Mouse (Mus musculus): ENCODE data around the gene Slc2a10.
A peak's percentile ranks its signal among the peaks of the same experiment; 100 is the strongest.
"Not testable (repeated sequence)": the region's sequence is repeated elsewhere in the genome, so short reads cannot be mapped to it uniquely, and the experiment has no call there.

Slc2a10 gene

DNA sequence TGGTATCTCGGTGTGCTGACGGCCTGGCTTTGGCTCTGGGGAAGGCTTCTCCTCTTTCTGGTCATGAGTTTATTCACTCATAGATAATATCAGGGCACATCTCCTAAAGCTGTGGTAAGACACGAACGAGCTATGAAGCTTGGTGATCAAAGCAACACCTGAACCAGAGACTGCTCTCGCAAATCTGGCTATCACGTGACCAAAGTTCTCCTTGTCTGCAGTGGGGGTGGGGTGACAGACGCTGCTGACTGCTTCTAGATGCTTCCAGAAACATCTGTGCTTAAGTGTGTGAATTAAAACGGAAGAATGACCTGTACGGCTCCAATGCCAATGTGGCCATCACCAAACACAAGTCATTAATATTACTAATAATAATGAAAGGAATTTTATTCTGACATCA is 6.1 kb downstream of the Slc2a10 start:
- DNase-seq (ENCODE audit: low spot score) = no peak

DNA sequence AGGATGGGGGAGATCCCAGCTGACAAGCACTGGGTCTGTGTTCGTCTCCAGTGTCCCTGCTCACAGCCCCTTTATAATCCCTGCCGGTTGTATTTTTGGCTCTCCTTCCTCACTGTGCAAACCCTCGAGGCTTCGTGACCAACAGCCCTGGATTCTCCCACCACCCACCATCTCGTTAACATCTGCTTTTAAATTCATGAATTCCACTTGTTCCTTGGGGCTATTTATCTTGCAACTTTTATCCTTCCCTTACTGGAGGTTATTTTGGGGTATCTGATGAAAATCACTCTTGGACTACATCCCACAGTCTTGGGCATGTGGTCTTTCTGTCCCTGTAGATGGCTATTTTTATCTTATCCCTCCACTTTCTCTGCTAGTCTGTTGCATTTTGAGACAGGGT is 6.9 kb downstream of the Slc2a10 start:
- DNase-seq (ENCODE audit: low spot score) = no peak

DNA sequence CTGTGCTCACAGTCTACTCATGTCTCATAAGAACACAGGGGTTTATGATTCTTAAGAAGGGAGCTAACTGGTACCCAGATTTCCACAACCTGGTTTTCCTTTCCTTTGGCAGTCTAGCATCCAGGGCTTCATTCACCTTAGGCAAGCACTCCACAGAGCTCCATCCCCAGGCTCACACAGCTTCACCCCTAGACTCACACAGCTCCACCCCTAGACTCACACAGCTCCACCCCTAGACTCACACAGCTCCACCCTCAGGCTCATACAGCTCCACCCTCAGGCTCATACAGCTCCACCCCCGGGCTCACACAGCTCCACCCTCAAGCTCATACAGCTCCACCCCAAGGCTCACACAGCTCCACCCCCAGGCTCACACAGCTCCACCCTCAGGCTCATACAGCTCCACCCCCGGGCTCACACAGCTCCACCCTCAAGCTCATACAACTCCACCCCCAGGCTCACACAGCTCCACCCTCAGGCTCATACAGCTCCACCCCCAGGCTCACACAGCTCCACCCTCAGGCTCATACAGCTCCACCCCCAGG is 7.4 kb downstream of the Slc2a10 start:
- DNase-seq (ENCODE audit: low spot score) = not testable (repeated sequence)

DNA sequence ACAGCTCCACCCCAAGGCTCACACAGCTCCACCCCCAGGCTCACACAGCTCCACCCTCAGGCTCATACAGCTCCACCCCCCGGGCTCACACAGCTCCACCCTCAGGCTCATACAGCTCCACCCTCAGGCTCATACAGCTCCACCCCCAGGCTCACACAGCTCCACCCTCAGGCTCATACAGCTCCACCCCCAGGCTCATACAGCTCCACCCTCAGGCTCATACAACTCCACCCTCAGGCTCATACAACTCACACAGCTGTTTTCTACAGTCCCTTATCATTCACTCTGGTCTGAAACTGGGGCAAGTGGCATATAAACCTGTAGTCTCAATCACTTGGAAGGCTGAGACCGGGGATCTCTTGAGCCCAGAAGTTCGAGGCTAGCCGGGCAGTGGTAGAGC is 7.9 kb downstream of the Slc2a10 start:
- DNase-seq (ENCODE audit: low spot score) = not testable (repeated sequence)

DNA sequence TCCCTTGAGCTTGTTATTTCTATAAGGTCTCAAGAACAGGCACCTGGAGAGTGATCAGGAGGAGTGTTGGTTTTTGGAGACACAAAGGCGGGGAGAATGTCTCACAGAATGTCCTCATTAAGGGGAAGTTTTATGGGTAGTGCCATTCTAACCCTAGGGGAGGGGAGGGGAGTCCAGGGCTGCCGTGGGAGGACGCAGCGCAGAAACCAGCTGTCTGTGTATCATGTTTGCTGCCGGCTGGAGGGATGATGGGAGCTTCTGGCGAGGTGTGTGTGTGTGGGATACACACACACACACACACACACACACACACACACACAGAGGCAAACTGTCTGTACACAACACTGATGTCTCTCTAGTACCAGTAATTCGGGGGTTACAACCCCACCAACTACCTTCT is 8.8 kb downstream of the Slc2a10 start:
- no peak for DNase-seq (ENCODE audit: low spot score)

DNA sequence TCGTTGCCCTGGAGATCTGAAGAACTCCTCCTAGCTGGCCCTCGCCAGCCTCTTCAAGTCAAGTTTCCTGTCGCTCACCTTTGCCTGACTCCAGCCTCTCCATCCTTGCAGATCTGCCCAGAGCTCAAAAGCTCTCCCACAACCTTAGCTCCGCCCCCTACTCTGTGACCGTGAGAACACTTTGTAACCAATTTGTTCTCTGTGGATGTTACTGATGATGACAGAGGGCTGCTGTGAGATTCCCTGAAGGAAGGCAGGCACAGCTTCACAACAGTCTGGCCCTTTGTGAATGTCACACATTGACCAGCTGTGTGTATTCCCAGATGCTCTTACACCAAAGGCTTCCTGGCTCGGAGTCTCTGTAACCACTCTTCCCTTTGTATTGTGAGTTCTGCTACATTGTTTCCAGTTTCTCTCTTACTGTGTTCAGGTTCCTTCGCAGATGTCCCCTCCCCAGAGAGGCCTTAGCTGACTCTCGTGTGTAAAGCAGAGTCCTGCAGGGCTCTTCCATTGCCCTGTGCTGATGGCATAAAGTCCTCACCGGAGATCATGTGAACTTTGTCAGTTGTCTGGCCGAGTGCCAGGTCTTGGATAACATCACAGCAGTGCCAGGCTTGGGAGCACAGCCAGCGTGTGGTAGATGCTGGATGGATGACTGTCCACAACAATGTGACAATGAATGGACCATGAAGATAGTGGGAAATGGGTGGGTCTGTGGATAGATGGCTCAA is 9.4 kb downstream of the Slc2a10 start:
- DNase-seq (ENCODE audit: low spot score) = peak; percentile 72

DNA sequence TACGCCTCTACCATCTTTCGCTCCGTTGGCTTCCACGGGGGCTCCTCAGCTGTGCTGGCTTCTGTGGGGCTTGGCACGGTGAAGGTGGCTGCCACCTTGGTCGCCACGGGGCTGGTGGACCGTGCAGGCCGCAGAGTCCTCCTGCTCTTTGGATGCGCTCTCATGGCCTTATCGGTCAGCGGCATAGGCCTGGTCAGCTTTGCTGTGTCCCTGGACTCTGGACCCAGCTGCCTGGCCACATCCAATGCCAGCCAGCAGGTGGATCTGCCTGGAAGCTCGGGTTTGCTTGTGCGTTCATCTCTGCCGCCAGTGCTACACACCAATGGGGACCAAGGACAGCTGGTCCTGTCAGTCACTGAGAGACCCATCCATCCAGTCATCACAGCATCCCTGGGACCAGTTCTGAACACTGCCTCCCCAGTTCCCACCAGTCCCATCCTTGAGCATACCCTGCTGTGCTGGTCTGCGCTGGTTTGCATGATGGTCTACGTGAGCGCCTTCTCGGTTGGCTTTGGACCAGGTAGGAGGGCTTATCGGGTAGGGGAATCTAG is 11.7 kb downstream of the Slc2a10 start:
- DNase-seq (ENCODE audit: low spot score) = no peak

DNA sequence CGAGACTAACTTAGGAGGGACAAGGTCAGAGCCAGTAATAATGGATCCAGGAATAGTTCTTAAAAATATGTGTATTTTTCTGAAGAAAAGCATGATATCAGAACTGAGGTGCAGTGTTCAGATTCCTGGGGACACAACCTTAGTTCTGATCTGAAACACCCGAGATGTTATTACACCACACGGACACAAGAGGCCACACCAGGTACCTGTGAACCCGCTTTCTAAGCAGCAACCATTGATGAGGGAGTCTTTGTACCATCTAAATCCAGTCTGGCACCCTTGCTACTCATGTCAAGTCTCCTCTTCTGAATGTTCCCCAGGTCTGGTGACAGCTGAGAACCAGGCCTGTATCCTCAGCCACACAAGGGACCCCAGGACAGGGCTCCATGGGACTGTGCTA is 22.0 kb downstream of the Slc2a10 start:
- no peak for DNase-seq (ENCODE audit: low spot score)

DNA sequence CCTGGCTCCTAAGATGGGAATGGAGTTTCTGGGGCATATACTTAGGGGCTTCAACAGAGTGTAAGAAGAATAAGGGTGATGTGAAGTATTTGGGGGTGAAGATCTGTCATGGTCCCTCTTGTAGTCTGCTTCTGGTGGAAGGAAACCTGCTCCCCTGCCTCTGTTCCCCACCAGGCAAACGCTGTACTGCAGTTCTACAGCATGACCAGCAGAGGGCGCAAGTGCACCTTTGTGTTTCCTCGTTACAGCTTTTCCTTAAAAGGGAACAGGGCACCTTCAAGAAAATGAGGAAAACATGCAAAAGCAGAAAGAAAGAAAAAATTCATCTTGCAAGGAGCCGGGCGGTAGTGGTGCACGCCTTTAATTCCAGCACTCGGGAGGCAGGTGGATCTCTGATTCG is 25.5 kb downstream of the Slc2a10 start:
- DNase-seq (ENCODE audit: low spot score) = peak; percentile 56

DNA sequence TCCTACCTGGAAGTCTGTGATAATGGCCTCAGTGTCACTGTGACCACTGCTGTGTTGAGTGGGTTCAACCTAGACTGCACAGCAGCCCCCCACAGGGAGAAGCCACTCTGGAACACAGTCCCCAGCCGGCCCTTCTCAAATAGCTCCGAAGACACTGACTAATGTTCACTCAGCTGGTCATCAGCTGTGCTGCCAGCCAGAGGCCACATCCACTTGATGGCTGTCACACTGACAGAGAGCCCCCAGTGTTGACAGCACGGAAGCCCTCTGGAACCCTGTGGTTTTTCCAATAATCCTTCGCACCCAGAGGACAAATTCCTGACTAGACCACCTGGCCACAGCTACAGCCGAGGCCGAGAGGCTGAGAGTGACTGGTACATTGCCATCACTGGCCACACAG is 30.2 kb downstream of the Slc2a10 start:
- no peak for DNase-seq (ENCODE audit: low spot score)

DNA sequence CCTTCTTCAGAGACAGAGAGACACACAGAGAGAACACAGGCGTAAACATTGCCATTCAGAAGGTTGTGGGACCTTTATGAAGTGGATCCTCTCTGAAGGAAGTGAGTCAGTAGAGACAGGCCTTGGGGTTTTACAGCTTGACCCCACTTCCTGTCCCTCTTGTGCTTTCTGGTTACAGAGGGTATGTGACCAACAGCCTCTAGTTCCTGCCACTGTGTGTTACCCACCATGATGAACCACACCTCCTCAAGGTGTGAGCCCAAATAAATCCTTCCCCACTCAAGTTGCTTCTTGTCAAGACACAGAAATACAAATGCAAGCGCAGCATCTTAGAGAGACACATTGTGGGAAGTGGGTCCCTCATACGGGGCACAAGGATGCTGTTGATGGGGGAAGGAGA is 37.4 kb downstream of the Slc2a10 start:
- no peak for DNase-seq (ENCODE audit: low spot score)

DNA sequence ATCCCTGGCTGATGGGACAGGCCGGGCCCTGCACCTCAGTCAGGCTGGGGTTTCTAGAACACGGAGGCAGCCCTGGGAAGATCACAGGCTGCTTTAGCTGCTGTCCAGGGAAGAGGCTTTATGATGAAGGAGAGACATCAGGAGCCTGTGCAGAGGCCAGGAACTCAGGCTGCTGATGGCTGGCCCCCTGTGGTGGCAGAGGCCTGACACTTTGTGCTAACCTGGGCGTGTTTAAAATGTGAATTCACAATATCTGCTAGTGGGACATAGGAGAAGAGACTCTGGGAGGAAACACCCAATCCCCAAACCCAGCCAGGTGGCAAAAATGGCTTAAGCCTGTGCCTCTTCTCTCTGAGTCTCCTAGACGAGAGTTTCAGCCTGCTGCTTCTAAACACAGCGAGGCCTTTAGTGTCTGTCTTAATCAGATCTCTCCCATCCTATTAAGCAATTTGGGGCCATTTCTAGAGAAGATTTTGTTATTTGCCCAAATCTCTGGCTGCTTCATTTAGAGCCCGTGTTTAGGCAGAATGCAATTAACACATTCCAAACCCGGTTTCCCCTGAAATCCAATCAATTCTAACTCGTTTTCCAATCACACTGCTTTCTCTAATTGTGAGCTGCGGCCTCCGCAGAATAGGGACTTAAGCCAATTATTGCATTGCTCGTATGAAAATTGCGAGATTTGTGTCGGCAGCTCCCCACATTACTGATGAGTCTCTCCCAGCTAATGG is 39.5 kb downstream of the Slc2a10 start:
- DNase-seq (ENCODE audit: low spot score) = no peak

DNA sequence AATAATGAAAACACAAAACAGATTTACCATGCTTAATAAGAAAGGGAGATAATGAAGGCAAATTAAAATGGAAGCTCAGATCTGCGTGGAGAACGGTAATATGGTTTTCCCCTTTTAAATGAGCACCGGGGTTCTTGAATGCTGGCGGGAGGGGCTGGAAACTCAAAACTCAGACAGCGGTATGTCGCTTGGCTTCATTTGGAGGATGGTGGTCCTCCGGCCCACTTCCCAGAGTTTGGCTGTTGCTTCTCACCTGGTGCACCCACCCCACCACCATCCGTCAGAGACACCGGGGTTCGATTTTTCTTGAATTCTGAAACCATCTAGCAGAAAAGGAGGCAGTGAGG is 40.1 kb downstream of the Slc2a10 start:
- no peak for DNase-seq (ENCODE audit: low spot score)

DNA sequence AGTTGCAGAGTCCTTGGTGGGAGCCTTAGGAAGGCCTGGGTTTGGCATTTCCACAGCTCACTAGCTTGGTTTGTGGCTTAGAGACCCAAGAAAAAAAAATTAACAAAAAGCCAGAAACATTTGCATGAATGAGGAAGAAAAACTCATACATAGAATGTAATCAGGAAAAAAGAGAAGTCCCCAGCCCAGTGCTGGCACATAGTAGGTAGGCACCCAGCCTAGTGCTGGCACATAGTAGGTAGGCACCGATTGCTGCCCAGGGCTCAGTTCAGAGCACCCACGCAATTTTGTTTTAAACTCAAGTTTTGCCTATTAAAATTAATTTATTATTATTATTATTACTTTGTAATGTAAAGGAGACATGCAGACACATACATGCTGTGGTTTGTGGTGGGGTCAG is 42.1 kb downstream of the Slc2a10 start:
- DNase-seq (ENCODE audit: low spot score) = no peak

DNA sequence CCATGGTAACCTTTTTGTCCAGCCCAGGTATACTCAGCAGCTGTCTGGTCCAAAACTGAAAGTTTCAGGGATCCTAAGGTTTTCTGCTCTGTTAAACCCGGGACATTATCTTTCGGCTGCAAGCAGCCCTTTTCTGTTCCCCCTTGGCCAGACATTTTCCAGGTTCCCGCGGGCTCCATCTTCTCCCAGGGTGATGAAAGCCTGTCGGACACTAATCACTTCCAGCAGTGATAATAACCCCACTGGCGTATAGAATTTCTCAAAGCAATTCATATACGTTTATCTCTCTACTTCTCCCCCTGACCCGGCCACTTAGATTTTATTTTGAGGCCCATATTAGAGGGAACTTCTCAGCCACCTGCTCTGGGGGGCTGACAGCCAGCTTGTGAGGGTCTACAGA is 42.8 kb downstream of the Slc2a10 start:
- DNase-seq (ENCODE audit: low spot score) = no peak

DNA sequence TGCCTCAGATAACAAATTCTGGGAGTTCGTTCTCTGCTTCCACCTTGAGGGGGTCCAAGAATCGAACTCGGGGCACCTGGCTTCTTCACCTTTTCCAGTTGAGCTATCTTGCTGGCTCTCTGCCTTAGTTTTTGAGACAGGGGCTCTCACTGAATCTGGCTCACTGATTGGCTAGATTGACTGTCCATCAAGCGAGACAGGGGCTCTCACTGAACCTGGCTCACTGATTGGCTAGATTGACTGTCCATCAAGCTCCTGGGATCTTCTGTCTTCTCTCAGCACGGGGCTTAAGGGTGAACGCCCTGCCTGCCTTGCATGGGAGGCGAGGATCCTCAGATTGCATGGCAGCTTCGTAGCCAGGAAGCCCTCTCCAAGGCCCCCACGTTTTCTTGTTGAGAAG is 43.8 kb downstream of the Slc2a10 start:
- DNase-seq (ENCODE audit: low spot score) = peak; percentile 62

DNA sequence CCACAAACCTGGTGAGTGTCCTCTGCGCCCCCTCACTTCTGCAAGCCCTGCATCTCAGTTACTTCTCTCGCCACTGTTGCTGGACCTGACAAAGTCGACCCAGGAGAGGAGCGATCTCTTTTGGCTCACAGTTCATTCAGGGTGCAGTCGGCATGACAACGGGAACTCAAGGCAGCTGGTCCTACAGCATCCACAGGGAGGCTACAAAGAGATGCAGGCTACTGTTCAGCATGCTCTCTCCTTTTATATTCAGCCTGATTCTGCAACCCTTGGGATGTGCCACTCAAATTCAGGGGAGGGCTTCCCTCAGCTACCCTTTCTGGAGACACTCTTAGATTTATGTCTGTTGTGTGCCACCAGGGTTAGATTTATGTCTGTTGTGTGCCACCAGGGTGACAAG is 45.0 kb downstream of the Slc2a10 start:
- DNase-seq (ENCODE audit: low spot score) = no peak

DNA sequence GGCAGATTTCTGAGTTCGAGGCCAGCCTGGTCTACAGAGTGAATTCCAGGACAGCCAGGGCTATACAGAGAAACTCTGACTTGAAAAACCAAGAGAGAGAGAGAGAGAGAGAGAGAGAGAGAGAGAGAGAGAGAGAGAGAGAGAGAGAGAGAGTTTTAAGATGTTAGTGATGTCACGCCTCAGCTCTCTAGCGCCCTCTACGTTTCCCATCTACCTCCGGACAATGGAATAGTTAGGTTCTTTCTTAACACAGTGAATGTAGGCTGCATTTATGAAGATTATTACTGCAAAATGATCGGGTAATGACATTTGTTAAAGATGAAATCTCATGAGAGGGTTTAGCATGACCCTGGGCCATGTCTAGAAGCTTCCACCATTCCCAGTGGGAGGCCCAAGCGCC is 46.8 kb downstream of the Slc2a10 start:
- not testable (repeated sequence) for DNase-seq (ENCODE audit: low spot score)

DNA sequence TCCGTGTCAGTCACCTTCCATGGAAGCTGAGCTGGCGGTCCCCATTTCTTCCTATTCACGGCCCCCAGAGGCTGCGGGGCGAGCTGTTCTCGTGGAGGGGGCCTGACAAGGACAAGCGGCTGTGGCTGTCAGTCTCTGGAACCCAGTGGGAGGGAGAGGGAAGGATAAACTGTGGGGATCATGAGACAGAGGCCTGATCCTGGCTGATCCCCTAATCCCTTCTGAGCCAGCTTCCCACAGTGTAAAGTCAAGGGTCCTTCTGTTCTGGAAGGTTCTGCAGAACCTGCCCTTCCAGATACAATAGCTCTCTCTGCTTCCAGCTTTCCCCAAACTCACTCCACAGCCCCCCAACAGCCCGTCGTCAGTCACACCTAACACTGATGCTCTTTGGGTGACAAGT is 50.5 kb downstream of the Slc2a10 start:
- DNase-seq (ENCODE audit: low spot score) = no peak

DNA sequence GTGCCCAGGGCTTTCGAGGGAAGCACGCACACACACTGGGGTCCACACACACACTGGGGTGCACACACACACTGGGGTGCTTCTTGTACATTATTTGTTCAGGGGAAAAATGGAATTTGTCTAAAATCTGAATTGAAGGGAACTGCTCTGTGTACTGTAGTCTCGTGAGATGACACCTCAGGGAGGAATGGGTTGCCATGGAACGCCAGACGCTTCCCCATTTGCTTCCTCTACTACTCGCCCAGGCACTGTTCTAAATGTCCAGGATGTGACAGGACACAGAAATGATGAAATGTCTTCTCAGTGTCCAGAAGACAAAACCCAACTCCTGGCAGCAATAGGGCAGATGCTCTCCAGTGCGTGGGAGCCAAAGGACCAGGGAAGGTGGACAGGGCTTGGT is 53.7 kb downstream of the Slc2a10 start:
- no peak for DNase-seq (ENCODE audit: low spot score)

DNA sequence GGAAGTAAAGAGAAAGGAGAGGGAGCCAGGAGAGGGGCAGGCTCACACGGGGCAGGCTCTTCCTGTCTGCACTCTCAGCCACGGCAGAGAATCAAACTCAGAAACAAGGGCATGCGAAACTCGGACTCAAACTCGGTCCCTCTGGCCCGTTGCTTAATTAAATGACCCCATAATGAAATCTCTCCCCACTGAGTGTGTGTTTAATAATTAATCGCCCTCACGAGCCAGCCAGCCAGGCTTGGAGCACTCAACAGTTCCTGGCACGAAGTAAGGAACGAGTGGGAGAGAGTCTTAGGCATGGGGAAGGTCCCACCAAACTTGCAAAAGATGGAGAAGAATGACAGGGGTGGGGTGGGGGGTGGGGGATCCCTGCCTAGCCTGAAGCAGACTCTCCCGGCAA is 55.3 kb downstream of the Slc2a10 start:
- DNase-seq (ENCODE audit: low spot score) = no peak

DNA sequence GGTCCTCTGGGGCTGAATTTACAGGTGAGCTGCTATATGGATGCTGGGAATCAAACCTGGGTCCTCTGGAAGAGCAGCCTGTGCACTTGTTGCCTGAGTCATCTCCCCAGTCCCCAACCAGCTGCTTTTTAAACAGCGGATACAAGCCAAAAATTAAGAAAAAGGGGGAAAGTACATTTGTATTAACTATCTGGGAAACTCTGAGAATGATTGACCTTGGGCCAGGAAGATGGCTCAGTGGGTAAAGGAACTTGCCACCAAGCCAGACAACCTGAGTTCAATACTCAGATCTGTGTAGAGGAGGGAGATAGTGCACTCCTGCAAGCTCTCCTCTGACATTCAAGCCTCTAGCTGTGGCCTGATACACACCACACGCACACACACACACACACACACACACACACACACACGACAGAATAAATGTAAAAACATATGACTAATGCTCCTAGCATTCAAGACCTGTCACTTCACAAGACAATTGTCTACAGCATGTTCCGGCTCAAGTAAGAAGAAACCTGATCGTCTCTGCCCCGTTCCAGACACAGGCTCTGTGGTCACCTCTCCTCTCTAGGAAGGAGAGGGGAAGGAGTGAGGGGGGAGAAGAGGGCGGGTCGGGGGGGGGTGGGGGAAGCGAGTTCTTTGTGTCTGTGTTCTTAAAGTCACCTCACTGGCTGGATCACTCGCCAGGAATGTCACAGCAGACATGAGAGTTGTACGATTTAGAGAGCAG is 56.1 kb downstream of the Slc2a10 start:
- DNase-seq (ENCODE audit: low spot score) = peak; percentile 14

DNA sequence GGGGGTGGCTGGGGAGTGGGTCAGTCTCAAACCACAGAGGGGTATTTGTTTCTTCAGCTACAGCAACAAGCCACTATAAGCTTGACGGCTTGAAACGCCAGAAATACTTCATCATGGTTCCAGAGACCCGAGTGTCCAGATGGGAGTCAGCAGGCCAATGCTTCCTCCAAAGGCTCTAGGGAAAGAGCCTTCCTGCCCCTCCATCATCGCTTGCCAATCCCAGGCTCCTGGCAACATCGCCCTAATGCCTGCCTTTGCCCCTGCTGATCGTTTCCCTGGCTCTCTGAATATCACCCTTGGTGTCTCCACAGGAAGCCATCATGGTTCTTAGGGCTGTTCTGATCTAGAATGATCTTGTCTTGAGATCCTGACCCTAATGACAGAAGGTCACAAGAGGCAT is 58.3 kb downstream of the Slc2a10 start:
- DNase-seq (ENCODE audit: low spot score) = no peak
